Mouse (Mus musculus) CD4-positive, CD25-positive, alpha-beta regulatory T cell (primary cell): ENCODE measurements around the gene Pitpnm1. TPM values are rescaled to one million over a fixed set of nuclear protein-coding genes. Genes with fewer than 3 reads are reported as not detected.

ENCODE experiments used
- polyA plus RNA-seq: library from polyadenylated mRNA; unstranded; fragments of 100-300 nt; shearing (Covaris generic); gene quantifications from one replicate; pipeline ENCODE4 v1.2.1, GENCODE M21; 2017

Gene Pitpnm1
- polyA plus RNA-seq, result 330 TPM

DNA sequence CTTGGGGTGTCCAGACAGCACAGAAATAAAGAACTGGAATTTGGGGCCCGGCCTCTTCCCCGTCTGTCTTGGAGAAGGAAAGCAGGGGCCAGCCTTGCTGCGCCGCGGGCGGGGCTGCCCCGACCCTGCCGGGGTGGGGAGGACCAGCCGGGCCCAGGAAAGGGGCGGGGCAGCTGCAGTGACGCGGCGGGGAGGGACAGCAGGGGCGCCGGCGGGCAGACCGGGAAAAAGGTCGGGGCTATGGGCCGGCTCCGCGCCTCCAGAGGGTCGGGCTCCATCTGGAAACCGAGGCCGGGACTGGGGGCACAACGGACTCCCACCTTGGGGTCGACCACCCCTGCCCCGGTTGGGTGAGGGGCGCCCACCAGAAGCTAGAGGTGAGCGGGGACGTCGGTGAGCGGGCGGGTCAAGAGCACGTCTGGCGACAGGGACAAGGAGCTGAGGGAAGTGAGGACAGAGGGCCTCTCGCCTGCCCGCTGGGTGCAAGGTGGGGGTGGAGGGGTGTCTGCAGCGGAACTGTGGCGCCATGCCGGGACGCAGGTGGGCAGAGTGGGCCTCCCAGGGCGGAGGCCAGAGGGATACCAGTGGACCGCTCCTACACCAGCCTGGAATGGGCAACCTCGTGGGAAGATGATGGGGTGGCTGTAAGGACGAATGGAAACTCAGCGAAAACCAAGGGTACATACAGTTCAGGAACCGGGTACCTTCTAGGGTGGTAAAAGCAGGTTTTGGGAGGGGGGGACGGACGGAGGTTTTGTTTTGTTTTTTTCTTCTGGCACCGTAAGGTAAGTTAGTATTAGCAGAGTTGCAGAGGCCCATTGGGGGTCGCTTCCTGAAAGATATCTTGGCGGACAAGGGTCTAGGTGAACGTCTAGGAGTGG is at the start of gene Pitpnm1:
Pitpnm1 (plus strand) TSS at position 162 of the 881 bp plus-strand sequence.

DNA sequence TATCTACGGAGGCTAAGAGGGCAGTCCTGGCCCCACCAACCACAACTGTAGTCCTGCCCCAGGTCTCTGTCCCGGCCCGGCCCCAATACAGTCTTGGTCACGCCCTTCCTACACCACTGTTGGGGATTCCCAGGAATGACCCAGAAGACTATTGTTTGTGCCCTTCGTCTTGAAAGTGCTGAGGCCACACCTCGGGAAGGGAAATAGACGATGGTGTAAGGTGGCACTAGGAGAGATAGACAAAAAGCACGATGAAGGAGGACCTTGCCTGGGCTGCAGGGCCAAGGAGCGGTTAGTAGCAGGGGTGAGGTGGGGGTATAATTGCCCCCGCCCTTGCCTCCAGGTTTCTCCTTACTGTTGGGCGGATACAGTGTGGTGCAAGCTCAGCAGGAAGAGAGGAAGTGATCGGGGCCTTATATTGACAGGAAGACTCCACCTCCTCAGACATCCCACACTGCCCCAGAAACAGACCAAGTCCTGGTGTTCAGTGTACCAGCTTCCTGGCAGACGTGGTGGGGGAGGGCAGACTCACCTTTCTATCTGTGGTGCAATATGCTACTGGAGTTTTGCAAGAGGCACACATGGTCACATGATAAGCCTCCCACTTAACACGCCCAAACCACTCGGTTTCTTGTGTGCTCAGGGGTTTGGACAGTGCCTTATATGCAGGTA is 40.6 kb upstream of the Pitpnm1 start, which contains the start of gene Gstp3:
Gstp3 (minus strand) TSS at position 501 of the 672 bp plus-strand sequence.

DNA sequence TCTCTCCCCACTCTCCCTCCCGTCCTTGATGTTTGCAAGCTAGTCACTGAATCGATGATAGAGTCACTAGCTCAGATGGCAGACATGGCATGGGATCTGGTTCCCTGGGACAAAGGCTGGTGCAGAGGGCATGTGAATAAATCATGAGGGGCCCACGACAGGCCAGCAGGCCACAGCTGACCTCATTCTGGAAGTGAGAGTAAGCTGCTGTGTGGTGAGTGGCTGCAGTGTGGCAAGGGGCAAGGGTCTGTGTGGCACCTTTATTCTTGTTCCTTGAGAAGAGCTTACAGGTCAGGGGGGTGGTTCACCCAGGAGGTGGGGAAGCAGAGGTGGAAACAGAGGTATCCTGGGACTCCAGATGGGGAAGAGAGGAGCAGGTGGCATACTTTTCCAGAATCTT is 18.4 kb upstream of the Pitpnm1 start, which contains the start of gene Cabp2:
Cabp2 (plus strand) TSS at position 185 of the 400 bp plus-strand sequence.

DNA sequence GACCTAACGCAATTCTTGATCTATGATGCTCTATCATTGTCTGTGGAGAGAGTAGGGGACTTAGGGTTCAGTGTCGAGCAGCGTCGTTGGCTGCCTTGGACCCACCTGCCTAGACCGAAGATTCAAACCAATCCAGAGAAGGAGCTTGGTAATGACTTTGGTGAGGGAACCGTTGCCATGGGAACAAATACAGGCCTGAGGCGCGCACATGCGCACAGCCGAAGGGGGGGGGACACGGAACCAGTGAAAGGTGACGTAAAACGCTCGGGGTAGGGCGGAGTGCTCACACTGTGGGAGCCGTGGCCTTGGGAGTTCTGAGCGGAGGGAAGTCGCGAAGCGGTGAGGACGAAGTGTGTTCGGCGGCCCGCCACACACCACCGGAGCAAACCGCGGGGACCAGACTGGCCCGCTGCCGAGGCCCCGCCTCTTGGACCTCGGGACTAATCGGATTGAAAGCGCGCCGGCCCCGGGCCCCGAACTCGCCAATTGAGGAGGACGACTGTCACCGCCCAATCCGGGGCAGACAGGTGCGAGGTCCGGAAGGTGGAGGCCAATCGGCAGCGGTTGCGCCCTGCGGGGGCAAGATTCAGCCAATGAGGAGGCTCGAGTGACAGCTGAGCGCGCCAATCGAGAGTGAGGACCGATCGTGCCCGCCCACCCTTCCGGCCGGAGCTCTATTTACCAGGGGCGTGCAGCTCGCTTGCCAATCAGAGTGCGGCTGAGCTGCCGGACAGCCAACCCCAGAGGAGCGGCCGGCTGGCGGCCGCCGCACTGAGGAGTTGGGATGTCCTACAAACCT is 3.0 kb upstream of the Pitpnm1 start, which contains the start of gene Cdk2ap2:
Cdk2ap2 (plus strand) TSS at position 541 of the 799 bp plus-strand sequence.

DNA sequence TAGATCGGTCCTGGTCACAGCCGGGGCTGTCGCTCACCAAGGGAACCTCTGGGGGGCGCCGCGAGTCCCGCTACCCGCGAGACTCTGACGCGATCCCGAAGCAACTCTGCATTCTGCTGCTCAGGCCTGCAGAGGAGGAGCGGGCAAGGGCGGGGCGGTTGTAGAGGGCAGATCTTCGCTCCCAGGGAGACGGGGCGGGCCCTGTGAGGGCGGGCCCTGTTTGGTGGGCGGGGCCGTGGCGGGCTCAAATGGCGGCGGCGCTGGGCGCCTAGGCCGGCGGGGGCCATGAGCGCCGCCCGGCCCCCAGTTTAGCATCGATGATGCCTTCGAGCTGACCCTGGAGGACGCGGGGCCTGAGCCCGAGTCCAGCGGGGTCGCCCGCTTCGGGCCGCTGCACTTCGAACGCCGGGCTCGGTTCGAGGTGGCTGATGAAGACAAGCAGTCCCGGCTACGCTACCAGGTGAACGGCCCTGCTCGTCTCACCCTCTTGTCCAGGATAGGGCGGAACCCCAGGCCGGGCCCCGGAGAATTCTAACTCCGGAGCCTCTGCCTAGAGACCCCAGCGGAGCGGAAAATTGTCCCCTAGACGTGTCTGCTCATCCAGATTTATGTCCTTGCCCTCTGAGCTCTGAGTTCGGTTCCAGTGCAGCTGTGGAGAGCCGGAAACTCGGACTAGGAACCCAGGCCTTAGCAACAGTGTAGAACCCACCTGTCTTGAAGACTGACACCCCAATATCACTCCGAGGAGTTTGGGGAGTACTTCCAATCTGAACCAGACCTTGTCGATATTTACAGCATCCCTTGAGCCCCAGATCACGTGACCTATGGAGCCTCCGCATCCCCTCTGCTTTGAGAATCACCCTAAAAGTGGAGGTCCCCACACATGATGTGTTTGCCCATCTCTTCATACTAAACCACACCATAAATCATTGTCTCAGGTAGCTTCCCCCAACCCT is 26.2 kb downstream of the Pitpnm1 start, which contains the start of gene Aip:
Aip (minus strand) TSS at position 118 of the 956 bp plus-strand sequence.

DNA sequence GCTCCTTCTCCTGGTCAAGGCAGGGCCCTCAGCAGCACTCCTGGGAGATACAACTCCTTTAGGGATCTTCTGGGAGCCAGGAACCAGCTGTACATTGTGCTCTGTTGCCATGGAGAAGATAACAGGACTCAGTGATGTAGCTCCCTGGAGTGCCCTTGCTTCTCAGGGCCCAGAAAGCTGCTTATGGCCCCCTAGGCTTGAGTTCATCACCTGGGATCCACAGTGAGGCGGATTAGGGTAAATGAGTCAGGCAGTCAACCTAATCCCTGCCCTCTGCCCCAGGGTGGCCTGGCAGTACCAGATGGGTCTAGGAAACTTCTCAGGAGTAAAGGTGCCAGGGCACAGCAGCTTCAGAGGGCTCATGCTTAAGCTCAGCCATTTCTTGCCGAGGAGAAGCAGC is 39.6 kb downstream of the Pitpnm1 start, which contains the start of gene Gpr152:
Gpr152 (plus strand) TSS at position 342 of the 400 bp plus-strand sequence.

DNA sequence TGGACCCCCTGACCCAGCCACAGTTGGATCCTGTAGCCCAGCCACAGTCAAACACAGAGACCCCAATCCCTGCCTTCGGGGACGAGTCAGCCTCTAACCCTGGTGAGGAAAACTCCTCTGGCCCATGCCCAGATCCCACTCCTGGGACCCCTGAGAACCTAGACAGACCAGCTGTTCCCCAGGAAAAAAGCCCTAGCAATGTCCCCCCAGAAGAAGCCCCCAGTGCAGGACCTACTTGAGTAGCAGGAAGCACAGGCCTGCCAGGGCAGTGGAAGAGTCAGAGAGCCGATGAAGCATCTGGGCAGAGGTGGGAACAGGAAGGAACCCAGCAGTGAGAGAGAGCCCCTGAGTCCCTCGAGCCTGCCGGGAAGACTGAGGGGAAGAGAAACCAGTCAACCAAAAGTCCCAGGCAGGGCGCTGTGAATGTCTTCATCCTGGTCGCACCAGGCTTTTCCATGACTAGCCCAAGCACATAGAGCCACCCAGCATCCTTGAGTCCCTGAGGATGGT is 44.0 kb downstream of the Pitpnm1 start, which contains the start of gene Cabp4:
Cabp4 (minus strand) TSS at position 275 of the 510 bp plus-strand sequence.

DNA sequence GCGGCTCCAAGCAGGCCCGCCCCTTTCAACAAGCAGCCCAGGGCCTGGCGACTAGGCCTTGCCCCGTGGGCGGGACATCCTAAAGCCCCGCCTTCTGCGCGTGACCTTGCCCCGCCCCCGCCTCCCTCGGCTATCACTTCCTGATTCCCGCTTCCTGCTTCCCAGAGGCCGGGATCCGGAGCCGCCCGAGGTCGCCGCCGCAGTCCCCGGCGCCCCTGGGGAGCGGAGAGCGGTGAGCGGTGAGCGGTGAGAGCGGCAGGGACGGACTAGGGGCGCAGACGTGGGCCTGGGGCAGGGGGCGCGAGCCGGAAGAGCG is 48.7 kb downstream of the Pitpnm1 start, which contains the start of gene Coro1b:
Coro1b (plus strand) TSS at position 129 of the 316 bp plus-strand sequence.

DNA sequence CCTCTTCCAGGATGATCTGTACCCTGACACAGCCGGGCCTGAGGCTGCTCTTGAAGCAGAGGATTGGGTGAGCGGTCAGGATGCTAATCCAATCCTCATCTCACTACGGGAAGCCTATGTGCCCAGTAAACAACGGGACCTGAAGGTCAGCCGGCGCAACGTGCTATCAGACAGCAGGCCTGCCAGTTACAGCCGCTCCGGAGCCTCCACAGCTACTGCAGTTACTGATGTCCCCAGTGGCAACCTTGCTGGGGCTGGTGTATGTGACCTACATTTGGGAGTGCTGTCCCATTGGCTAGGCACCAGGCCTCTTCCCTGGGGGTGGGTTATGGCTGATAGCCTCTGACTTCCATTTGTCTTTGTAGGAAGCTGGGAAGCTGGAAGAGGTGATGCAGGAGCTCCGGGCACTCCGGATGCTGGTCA is 53.4 kb downstream of the Pitpnm1 start, which contains the start of gene Ptprcap:
Ptprcap (plus strand) TSS at position 373 of the 423 bp plus-strand sequence.

DNA sequence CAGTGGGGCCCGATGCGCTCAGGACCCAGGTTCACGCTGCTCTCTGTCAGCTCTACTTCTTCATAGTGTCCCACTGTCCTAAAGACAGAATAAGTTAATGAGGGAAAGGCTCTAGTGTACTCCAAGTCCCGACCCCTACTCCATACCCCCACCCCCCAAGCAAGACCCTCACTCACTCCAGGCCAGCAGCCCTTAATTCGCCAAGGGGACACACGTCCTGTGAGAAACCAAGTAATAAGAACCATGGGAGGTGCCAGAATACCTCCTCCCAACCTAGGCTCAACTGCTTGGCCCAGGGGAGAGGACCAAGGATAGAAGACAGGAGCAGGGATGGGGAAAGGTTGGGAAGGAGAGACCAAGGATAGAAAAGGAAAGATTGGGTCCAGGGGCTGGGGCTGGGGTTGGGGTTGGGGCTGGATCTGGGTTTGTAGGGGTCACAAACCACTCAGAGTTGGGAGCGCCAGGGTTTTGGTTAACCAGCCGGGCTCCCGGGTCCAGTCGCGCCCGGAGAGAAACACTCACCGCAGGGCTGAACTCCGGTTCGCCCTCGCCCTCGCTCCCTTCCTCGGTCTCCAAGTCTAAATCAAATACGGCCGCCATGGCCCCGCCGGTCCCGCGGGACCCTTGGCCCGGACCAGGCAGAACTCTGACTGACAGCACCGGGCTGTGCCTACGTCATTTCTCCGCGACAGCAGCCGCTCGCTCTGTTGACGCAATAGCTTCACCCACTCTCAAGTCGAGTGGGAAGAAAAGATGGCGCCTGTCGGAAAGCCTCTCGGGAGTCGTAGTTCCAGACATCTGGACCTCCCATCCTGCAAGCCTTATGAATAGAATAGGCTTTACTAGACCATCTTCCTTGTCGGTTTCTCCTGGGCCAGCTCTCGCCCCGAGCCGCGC is 63.1 kb downstream of the Pitpnm1 start, which contains the start of gene Rps6kb2:
Rps6kb2 (minus strand) TSS at position 709 of the 897 bp plus-strand sequence.

Other genes with a start within 250 kb of the Pitpnm1 start
- gene Chka, start 248.2 kb upstream of the Pitpnm1 start, polyA plus RNA-seq, result 16.3 TPM
- 74.4 TPM for gene Tcirg1, start 192.9 kb upstream of the Pitpnm1 start, polyA plus RNA-seq
- gene Ndufs8, start 187.2 kb upstream of the Pitpnm1 start, polyA plus RNA-seq, result 187 TPM
- gene Aldh3b1, start 170.2 kb upstream of the Pitpnm1 start, polyA plus RNA-seq, result 0.23 TPM
- 37.5 TPM for gene Unc93b1, start 164.8 kb upstream of the Pitpnm1 start, polyA plus RNA-seq
- not detected for gene Aldh3b3, start 141.4 kb upstream of the Pitpnm1 start, polyA plus RNA-seq
- not detected for gene Aldh3b2, start 127.7 kb upstream of the Pitpnm1 start, polyA plus RNA-seq
- gene Acy3, start 113.4 kb upstream of the Pitpnm1 start, polyA plus RNA-seq, result 0.60 TPM
- not detected for gene Tbx10, start 107.2 kb upstream of the Pitpnm1 start, polyA plus RNA-seq
- gene Nudt8, start 99.4 kb upstream of the Pitpnm1 start, polyA plus RNA-seq, result 17.6 TPM
- gene Gm49405, start 99.4 kb upstream of the Pitpnm1 start, polyA plus RNA-seq, result 2.0 TPM
- 3.5 TPM for gene Doc2g, start 96.7 kb upstream of the Pitpnm1 start, polyA plus RNA-seq
- gene Ndufv1, start 87.2 kb upstream of the Pitpnm1 start, polyA plus RNA-seq, result 164 TPM
- gene Gstp1, start 62.0 kb upstream of the Pitpnm1 start, polyA plus RNA-seq, result 512 TPM
- gene Gstp2, start 54.0 kb upstream of the Pitpnm1 start, polyA plus RNA-seq, result 2.0 TPM
- 96.6 TPM for gene Gstp3, start 40.4 kb upstream of the Pitpnm1 start, polyA plus RNA-seq
- not detected for gene Cabp2, start 18.4 kb upstream of the Pitpnm1 start, polyA plus RNA-seq
- 799 TPM for gene Cdk2ap2, start 2.8 kb upstream of the Pitpnm1 start, polyA plus RNA-seq
- 195 TPM for gene Aip, start 25.9 kb downstream of the Pitpnm1 start, polyA plus RNA-seq
- gene Gpr152, start 39.8 kb downstream of the Pitpnm1 start, polyA plus RNA-seq, result not detected
- 0.41 TPM for gene Cabp4, start 44.0 kb downstream of the Pitpnm1 start, polyA plus RNA-seq
- gene Coro1b, start 48.6 kb downstream of the Pitpnm1 start, polyA plus RNA-seq, result 394 TPM
- gene Ptprcap, start 53.6 kb downstream of the Pitpnm1 start, polyA plus RNA-seq, result 1,480 TPM
- gene Rps6kb2, start 63.4 kb downstream of the Pitpnm1 start, polyA plus RNA-seq, result 49.1 TPM
- gene Carns1, start 75.5 kb downstream of the Pitpnm1 start, polyA plus RNA-seq, result 36.9 TPM
- gene Tbc1d10c, start 91.3 kb downstream of the Pitpnm1 start, polyA plus RNA-seq, result 782 TPM
- 1,094 TPM for gene Ppp1ca, start 92.1 kb downstream of the Pitpnm1 start, polyA plus RNA-seq
- gene Rad9a, start 101.7 kb downstream of the Pitpnm1 start, polyA plus RNA-seq, result 80.3 TPM
- gene Clcf1, start 114.2 kb downstream of the Pitpnm1 start, polyA plus RNA-seq, result 38.4 TPM
- gene AC109138.7, start 114.4 kb downstream of the Pitpnm1 start, polyA plus RNA-seq, result 0.61 TPM
- 113 TPM for gene Pold4, start 131.9 kb downstream of the Pitpnm1 start, polyA plus RNA-seq
- gene Ssh3, start 169.2 kb downstream of the Pitpnm1 start, polyA plus RNA-seq, result 0.73 TPM
- gene Ankrd13d, start 183.1 kb downstream of the Pitpnm1 start, polyA plus RNA-seq, result 7.3 TPM
- gene Grk2, start 206.2 kb downstream of the Pitpnm1 start, polyA plus RNA-seq, result 238 TPM